Comparison of ENCODE assay signal across 13 mouse cellular contexts in genomic region chr17:86323909-86324686, GRCm38 (mm10).
DNase-seq lines count a peak whose midpoint lies in the region; ATAC-seq lines count a peak whose summit lies in the region.
"Had no signal": no experiment of that assay in that cellular context is flagged by ENCODE, and none has a peak within 500 bp of the region (broad histone marks: within the 10 kb centered on the region; RNA-seq: fewer than 3 reads in every experiment).

No protein-coding gene starts in this region.

- H3K27ac ChIP-seq in intestine, embryonic 15.5 days, result no peak overlapping the region
- H3K27ac ChIP-seq in intestine, embryonic 16.5 days (ENCODE audit: low read length), result no peak overlapping the region; the same call in 1 of the 2 replicates
- H3K27ac ChIP-seq in neural tube, embryonic 11.5 days (ENCODE audit: low read depth, low read length), result peak overlapping the region; percentile 69
- no peak overlapping the region for H3K27ac ChIP-seq in neural tube, embryonic 15.5 days (replicated peaks)
- H3K27ac ChIP-seq in stomach, embryonic 16.5 days (ENCODE audit: low read length), result peak overlapping the region; percentile 10; the same call in 1 of the 2 replicates

- H3K27me3 ChIP-seq in intestine, embryonic 15.5 days (replicated peaks), result no peaks in the 10 kb centered on the region
- H3K27me3 ChIP-seq in intestine, embryonic 16.5 days (replicated peaks; ENCODE audit: control insufficient read depth, insufficient read depth, low read length), result no peaks in the 10 kb centered on the region
- H3K27me3 ChIP-seq in neural tube, embryonic 11.5 days (ENCODE audit: control insufficient read depth, insufficient read depth, low read length), result no peaks in the 10 kb centered on the region
- no peaks in the 10 kb centered on the region for H3K27me3 ChIP-seq in neural tube, embryonic 15.5 days (replicated peaks)
- H3K27me3 ChIP-seq in stomach, embryonic 16.5 days (ENCODE audit: control insufficient read depth, insufficient read depth, low read length), result no peaks in the 10 kb centered on the region

- no peaks in the 10 kb centered on the region for H3K9me3 ChIP-seq in intestine, embryonic 15.5 days
- H3K9me3 ChIP-seq in intestine, embryonic 16.5 days (ENCODE audit: control insufficient read depth, low read length), result no peaks in the 10 kb centered on the region
- H3K9me3 ChIP-seq in neural tube, embryonic 11.5 days (ENCODE audit: control insufficient read depth, low read length), result no peaks in the 10 kb centered on the region
- no peaks in the 10 kb centered on the region; the same call in 1 of the 2 replicates for H3K9me3 ChIP-seq in neural tube, embryonic 15.5 days (replicated peaks)
- H3K9me3 ChIP-seq in stomach, embryonic 16.5 days (replicated peaks; ENCODE audit: control insufficient read depth, low read length), result no peaks in the 10 kb centered on the region

- 44% methylated on average over 6 of the region's 6 CpGs for WGBS in intestine, embryonic 15.5 days
- WGBS in intestine, embryonic 16.5 days, result 42% methylated on average over 6 of the region's 6 CpGs
- 19% methylated on average over 6 of the region's 6 CpGs for WGBS in neural tube, embryonic 11.5 days
- WGBS in neural tube, embryonic 15.5 days, result 19% methylated on average over 6 of the region's 6 CpGs
- WGBS in stomach, embryonic 16.5 days, result 41% methylated on average over 6 of the region's 6 CpGs

- peaks cover 11% of the 10 kb centered on the region for H3K4me1 ChIP-seq in intestine, embryonic 15.5 days (replicated peaks)
- H3K4me1 ChIP-seq in intestine, embryonic 16.5 days (ENCODE audit: control insufficient read depth, insufficient read depth, low read length), result peaks cover 21% of the 10 kb centered on the region
- H3K4me1 ChIP-seq in neural tube, embryonic 11.5 days (ENCODE audit: control insufficient read depth, insufficient read depth, low read length), result peaks cover 27% of the 10 kb centered on the region
- peaks cover 41% of the 10 kb centered on the region for H3K4me1 ChIP-seq in neural tube, embryonic 15.5 days
- H3K4me1 ChIP-seq in stomach, embryonic 16.5 days (ENCODE audit: control insufficient read depth, insufficient read depth, low read length), result peaks cover 19% of the 10 kb centered on the region

- peak; percentile 61 for DNase-seq in embryo, embryonic 10 days (ENCODE audit: low spot score)
- DNase-seq in embryo, embryonic 9.5 days (ENCODE audit: extremely low spot score), result no peak
- DNase-seq in neural tube, embryonic 11.5 days (ENCODE audit: low spot score), result peak; percentile 59
- DNase-seq: adrenal gland, postnatal 36 days; cerebellum, postnatal 36 days; layer of hippocampus, adult 9-11 months had no signal

- 0 out of 2 replicates have a peak, but pooled peaks have one; percentile 9 for ATAC-seq in intestine, embryonic 15.5 days
- ATAC-seq in intestine, embryonic 16.5 days, result no peak
- peak; percentile 81 for ATAC-seq in neural tube, embryonic 11.5 days (ENCODE audit: insufficient read depth, low FRiP score, low TSS enrichment)
- no peak for ATAC-seq in neural tube, embryonic 15.5 days (ENCODE audit: low FRiP score)
- ATAC-seq in stomach, embryonic 16.5 days (ENCODE audit: insufficient read depth, low FRiP score), result no peak
- no peak for ATAC-seq in frontal cortex, adult (ENCODE audit: low TSS enrichment)

- H3K36me3 ChIP-seq in intestine, embryonic 15.5 days, result no peaks in the 10 kb centered on the region
- H3K36me3 ChIP-seq in intestine, embryonic 16.5 days (ENCODE audit: control insufficient read depth, insufficient read depth, low read length), result no peaks in the 10 kb centered on the region
- no peaks in the 10 kb centered on the region for H3K36me3 ChIP-seq in neural tube, embryonic 11.5 days (ENCODE audit: control insufficient read depth, insufficient read depth, low read length)
- H3K36me3 ChIP-seq in neural tube, embryonic 15.5 days, result no peaks in the 10 kb centered on the region
- no peaks in the 10 kb centered on the region for H3K36me3 ChIP-seq in stomach, embryonic 16.5 days (ENCODE audit: control insufficient read depth, insufficient read depth, low read length)

- H3K4me3 ChIP-seq in intestine, embryonic 15.5 days (replicated peaks), result no peak overlapping the region
- no peak overlapping the region for H3K4me3 ChIP-seq in intestine, embryonic 16.5 days (ENCODE audit: low read length)
- H3K4me3 ChIP-seq in neural tube, embryonic 11.5 days (ENCODE audit: low read depth, low read length), result no peak overlapping the region
- H3K4me3 ChIP-seq in neural tube, embryonic 15.5 days (replicated peaks), result no peak overlapping the region
- no peak overlapping the region for H3K4me3 ChIP-seq in stomach, embryonic 16.5 days (replicated peaks; ENCODE audit: low read length)
- H3K4me3 ChIP-seq: erythroblast, embryonic 14.5 days had no signal

- no peak overlapping the region for H3K9ac ChIP-seq in intestine, embryonic 15.5 days
- no peak overlapping the region for H3K9ac ChIP-seq in intestine, embryonic 16.5 days (ENCODE audit: low read depth, low read length)
- H3K9ac ChIP-seq in neural tube, embryonic 11.5 days (ENCODE audit: low read length), result no peak overlapping the region
- no peak overlapping the region for H3K9ac ChIP-seq in neural tube, embryonic 15.5 days (replicated peaks)
- no peak overlapping the region for H3K9ac ChIP-seq in stomach, embryonic 16.5 days (ENCODE audit: low read length)

- no peak overlapping the region for H3K4me2 ChIP-seq in intestine, embryonic 15.5 days (replicated peaks)
- no peak overlapping the region for H3K4me2 ChIP-seq in intestine, embryonic 16.5 days (ENCODE audit: low read depth, low read length)
- no peak overlapping the region for H3K4me2 ChIP-seq in neural tube, embryonic 11.5 days (ENCODE audit: low read depth)
- no peak overlapping the region for H3K4me2 ChIP-seq in neural tube, embryonic 15.5 days
- no peak overlapping the region for H3K4me2 ChIP-seq in stomach, embryonic 16.5 days (ENCODE audit: low read depth, low read length)
- H3K4me2 ChIP-seq: liver, embryonic 11.5 days had no signal

Comparison
In these comparisons a context has a peak if more than half of its experiments do, and no peak if none do; other contexts are left out.
1. ATAC-seq: peak in intestine, embryonic 15.5 days (single experiment) and neural tube, embryonic 11.5 days (single experiment); none in intestine, embryonic 16.5 days (single experiment), neural tube, embryonic 15.5 days (single experiment), stomach, embryonic 16.5 days (single experiment) and frontal cortex, adult (single experiment).
2. H3K27ac ChIP-seq: peak in neural tube, embryonic 11.5 days (single experiment) and stomach, embryonic 16.5 days (single experiment); none in intestine, embryonic 15.5 days (single experiment), intestine, embryonic 16.5 days (single experiment) and neural tube, embryonic 15.5 days (single experiment).